Mouse (Mus musculus) ES-E14 (cell line): Measurements from ENCODE around the gene Olfr1126.

Source experiments
- CHD2 ChIP-seq: IDR thresholded peaks from 2 replicates; pipeline ENCODE4 v1.6.1; 2014; ENCODE audit warnings: mild to moderate bottlenecking, low read depth, low read length, inconsistent platforms
- HCFC1 ChIP-seq: IDR thresholded peaks from 2 replicates; pipeline ENCODE4 v1.6.1; 2012; ENCODE audit warnings: low read length, inconsistent platforms, borderline replicate concordance; ENCODE audit not compliant: insufficient read depth
- MAFK ChIP-seq: IDR thresholded peaks from 2 replicates; pipeline ENCODE4 v1.6.1; 2014; ENCODE audit warnings: mild to moderate bottlenecking, low read depth, low read length, inconsistent platforms; ENCODE audit not compliant: insufficient read depth
- ZC3H11A ChIP-seq: IDR thresholded peaks from 2 replicates; pipeline ENCODE4 v1.6.1; 2012; ENCODE audit warnings: low read depth, mild to moderate bottlenecking, inconsistent platforms, low read length, borderline replicate concordance

GRCm38 (mm10) chr2:87416335-87416734, 37.4 kb upstream of the Olfr1126 start, which contains the start of gene Olfr1123:
- no peak for TF ChIP-seq MAFK
- no peak for TF ChIP-seq ZC3H11A
- TF ChIP-seq CHD2, result no peak
- TF ChIP-seq HCFC1, result no peak
